Mouse (Mus musculus): ENCODE measurements around the gene Plekhg1.

DNA sequence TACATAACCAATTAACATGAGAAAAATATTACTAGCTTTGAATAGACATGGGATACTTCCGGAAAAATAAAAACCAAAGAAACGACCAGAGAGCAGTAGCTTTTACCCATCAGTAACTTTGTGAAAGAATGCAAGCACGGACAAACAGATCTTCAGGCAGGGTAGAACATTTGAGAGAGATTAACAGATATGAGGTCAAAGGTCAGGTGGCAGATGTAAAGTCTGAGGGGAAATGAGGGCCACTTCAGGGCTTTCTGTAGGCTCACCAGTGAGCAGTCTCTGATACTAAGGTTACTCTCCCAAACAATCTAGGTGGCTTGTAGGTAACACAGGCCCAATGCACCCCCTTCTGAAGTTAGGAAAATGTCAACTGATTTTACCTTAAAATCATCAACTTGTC is 228.9 kb downstream of the Plekhg1 start:
- TF ChIP-seq POLR2A (IDR thresholded peaks at IDR 0.05; ENCODE audit: insufficient read length, low read depth) (no peak), TCF3 (IDR thresholded peaks at IDR 0.05; ENCODE audit: insufficient read length, low read depth) (no peak), MAX (IDR thresholded peaks at IDR 0.05; ENCODE audit: low read depth) (no peak), E2F4 (IDR thresholded peaks at IDR 0.05; ENCODE audit: insufficient read depth) (no peak), USF1 (IDR thresholded peaks at IDR 0.05; ENCODE audit: low read depth) (no peak), MYOD1 (IDR thresholded peaks at IDR 0.05; ENCODE audit: control insufficient read depth in 1 of 3, insufficient read length in 2 of 3, low read depth in 2 of 3) (no peak), TCF12 (IDR thresholded peaks at IDR 0.05; ENCODE audit: insufficient read depth, poor library complexity, severe bottlenecking) (no peak)

All from myocyte (in vitro differentiated cells).